Mouse (Mus musculus): Measurements from ENCODE around the gene Antxrl. TPM values are rescaled to one million over a fixed set of nuclear protein-coding genes. Genes with fewer than 3 reads are reported as not detected.

Gene Antxrl
- total RNA-seq (2021): not detected

DNA sequence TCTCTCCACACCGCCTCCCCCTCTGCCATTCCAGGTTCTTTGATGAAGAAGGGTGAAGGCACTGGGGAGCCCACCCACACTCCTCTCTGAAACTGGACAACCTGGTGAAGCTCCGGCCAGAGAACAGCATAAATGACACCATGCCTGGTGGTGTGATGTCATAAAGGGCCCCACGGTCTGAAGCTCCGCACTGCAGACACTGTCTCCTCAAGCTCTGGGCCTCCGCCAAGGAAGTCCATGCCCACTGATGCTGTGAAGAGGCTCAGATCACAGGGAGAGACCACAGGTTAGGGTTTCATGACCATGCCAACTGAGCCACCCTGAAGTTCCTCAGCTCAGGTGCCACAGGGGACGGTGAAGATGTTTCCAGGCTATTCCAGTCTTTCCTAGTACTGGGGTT lies at the start of gene Antxrl:
Gene Antxrl, plus strand, starts transcription at position 192 of the 400 bp plus-strand sequence.
- DNase-seq: no peak
- intact Hi-C loops (cut with DNase I): no loop called here

DNA sequence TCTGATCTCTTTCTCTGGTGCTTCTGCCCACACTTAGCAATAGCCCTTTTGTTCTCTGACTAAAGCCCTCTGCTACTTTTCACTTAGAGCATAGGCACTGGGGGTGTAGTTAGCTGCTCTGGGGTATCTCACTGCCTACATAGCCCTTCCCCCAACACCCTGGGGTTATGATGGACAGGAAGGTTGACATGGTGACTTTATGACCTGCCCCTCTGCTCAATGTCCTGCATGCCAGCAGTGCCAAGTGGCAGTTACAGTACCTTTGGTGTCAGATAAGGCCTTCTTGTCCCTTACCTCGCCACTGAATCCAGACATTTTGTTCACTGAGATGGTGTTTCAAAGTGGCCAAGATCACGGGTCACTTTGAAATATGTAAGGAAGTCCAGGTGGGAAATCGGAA lies 37.4 kb upstream of the Antxrl start, which contains the start of gene Gm30083:
Gene Gm30083, minus strand, starts transcription at position 120 of the 400 bp plus-strand sequence.
- DNase-seq: no peak
- intact Hi-C loops (cut with DNase I): no loop called here

DNA sequence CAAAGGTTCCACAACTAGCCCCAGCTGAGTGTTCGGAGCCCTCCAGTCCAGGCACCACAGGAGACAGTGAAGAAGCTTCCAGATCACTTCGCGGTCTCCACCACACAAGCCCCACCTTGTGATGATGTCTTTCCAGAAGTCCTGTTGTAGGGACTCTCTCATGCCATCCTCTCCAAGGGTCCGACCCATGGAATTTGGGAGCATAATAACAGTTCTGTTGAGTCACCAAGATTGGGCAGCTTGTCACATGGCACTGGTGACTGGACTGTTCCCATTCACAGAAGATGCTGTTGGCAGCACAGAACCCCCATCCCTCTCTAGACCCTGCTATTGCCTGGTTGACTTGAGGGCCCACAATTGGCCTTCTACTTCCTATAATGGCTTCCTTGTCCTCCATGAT lies 36.1 kb upstream of the Antxrl start, which contains the start of gene Gm5460:
Gene Gm5460, plus strand, starts transcription at position 378 of the 400 bp plus-strand sequence.
- DNase-seq: no peak
- intact Hi-C loops (cut with DNase I): no loop called here

DNA sequence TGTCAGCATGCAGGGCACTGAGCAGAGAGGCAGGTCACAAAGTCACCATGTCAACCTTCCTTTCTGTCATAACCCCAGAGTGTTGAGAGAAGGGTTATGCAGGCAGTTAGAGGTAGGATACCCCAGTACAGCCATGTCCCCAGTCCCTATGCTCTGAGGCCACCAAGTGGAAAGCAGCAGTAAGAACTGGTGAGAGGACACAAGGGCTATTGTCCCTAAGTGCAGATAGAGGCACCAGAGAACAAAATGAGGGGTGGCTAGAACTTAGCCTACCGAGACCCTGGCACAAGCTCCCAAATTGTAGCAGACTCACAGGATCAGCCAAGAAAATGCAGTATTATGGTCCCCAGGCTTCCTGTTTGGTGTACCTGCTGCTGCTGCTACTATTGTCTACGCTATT lies 35.6 kb upstream of the Antxrl start:
- intact Hi-C loops (cut with DNase I): no loop called here
- DNase-seq: no peak

DNA sequence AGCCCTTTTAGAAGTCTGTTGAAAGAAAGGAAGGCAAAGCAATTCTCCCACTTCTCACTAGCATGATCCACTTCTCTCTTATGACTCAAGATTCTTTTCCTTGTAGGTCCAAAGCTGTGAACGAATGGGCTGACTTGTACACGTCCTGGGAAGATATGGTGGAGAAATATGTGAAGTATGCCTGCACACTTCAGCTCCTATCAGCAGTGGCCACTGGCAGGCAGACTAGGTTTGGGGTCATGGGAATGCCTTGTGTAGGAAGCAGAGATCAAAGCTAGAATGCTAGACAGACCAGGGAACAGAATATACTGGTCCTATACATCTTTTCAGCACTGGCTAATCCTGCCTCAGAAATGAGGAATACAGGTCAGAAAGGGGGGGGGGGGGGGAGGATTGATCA lies 25.8 kb upstream of the Antxrl start:
- intact Hi-C loops (cut with DNase I): no loop called here

DNA sequence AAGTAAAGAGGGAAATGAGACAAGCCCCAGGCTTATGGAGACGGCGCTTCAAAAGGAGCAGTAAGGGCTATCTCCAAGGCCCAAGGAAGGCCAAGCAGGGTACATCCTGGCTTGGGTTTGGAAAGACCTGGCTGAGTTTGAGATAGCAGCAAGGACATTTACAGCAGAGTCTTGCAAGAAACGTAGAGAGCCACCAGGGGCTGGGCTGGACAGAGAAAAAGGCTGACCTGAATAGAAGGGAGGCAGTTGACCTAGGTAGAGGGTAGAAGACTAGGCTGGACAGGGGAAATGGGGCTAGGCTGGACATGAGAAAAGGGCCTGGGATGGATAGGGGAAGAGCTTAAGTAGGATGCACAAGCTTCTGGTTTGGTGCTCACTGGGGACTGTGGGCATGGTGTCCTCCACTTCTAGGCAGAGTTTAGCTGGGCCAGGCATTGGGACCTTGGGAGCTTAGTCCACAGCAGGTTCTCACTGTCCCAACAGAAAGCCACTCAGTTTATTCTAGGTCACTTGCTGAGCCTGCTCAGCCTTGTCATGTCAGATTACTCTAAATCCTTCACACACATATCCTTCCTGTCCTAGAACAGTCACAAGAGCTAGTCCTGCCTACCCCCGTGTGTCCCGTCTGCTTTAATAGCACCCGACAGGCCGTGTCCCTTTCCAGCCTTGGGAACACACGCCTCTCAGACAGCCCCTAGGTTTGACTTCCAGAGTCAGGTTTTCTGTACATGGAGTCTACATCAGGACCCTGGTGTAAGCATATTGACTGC lies 18.5 kb upstream of the Antxrl start:
- DNase-seq: no peak
- intact Hi-C loops (cut with DNase I): no loop called here

More for the DNA sequence above, 25.8 kb upstream of the Antxrl start:
- DNase-seq: no peak

DNA sequence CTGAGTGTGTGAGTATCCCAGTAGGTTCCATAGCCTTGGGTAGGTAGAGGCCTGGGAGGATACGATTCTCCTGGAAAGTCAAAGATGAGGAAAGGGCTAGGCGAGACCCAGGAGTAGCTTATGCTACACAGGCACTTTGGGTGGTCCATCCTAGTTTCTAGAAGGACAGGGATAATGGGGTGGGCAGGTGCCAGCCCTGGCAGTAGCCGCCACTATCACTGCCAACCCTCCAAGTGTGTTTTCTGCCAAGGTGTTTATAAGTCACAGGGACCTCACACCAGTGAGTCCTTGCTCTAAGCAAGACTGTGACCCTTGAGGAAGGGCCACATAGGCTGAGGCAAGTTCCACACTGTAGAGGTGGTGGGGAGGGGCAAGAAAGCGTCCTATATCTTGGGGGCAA lies 11.3 kb upstream of the Antxrl start:
- peak; percentile 27 for DNase-seq
- intact Hi-C loops (cut with DNase I): no loop called here

DNA sequence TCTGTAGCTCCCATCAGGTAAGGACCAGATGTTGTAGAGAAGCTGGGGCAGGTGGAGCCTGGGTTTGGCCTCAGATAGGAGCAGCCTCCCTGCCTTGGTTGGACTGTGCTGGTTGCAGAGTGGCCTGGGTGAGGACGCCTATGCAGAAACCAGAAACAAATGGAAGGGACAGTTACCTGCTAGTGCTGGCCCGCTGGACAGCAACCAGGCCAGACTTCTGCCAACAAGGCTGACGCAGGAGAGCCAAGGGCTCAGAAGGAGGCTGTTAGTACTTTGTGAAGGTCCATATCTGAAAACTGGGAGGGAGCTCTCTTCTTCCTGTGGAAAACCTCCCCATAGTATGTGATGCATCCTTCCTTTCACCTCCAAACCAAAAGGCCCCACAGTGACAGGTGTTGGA lies 9.2 kb upstream of the Antxrl start:
- intact Hi-C loops (cut with DNase I): no loop called here
- no peak for DNase-seq

DNA sequence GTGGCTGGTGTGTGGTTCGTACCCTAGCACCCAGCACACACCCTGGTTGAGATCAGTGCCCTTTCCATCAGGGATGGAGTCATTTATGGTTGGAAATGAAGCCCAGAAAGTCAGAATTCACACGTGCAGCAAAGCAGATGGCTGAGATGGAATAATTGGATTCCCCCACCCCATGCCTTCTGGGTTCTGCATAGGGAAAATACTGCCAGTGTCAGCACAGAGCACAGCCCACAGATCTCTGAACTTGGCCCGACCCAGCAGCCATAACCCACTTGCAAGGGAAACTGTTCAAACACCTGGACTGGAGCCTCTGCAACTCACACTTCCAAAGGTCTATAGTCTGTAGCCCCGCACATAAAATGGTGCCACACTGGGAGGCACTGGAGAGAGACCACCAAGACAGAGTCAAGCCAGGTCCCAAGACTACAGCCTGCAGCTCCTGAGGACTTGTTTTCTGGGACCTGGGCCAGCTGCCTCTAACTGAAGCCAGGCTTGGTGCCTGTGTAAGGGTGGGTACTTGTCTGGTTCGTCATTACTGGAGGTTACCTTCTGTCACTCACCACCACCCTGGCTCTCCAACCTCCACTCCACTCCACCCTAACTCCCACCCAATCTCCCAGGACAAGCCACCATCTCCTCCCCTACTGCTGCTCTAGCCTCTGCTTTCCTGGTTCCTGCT lies 2.3 kb upstream of the Antxrl start:
- DNase-seq: peak; percentile 77
- intact Hi-C loops (cut with DNase I): no loop called here

DNA sequence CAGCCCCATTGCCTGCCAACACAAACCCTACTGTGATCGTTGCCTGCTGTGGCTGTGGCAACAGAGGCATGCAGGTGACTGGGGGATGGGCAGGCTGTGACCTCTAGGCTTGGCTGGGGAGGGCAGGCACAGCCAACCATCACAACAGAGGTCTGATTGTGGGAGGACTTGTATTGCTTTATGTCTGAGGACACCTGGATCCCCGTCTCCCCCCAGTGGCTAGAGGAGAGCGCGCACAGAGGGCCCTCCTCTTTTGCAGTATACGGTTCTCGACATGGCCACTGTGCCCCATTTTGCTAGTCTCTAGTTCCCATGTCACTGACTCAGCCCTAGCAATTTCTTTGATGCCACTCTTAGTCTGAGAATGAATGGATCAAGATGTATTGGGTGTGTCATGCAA lies 19.2 kb downstream of the Antxrl start:
- intact Hi-C loops (cut with DNase I): loop anchor here (10.0 kb wide), 1 partner anchor 397 kb away; no protein-coding TSS in a partner anchor
- DNase-seq: no peak

DNA sequence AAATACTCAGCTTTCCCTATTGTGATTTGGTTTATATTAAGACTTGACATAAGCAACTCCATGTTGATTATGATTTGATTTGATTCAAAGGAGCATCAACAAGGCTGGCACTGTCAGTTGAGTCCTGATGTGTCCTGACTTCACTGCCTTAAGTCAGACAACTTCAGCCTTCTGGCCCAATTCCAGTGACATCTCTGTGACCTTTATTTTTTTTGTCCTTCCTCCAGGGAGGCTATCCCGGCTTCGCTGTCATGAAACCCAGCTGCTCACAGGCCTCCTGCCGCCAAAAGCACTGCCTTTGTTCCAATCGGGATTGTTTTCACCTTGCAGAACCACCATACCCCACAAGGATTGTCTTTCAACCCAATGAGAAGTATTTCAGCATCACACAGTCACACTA lies 22.8 kb downstream of the Antxrl start:
- intact Hi-C loops (cut with DNase I): loop anchor here (10.0 kb wide), 1 partner anchor 401 kb away; no protein-coding TSS in a partner anchor
- no peak for DNase-seq

DNA sequence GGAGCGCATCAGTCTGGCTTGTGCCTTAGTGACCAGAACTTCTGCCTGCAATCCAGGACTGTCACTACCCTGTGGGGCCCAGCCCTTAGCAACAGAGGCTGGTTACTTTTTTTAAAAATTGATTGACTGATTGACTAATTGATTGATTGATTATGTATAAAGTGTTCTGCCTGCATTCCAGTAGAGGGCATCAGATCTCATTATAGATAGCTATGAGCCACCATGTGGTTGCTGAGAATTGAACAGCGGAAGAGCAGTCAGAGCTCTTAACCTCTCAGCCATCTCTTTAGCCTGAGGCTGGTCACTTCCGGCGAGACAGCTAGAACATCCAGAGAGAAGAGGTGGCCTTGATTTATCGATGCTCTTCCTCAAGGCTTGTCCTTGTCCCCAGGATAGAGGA lies 24.7 kb downstream of the Antxrl start:
- DNase-seq: no peak
- intact Hi-C loops (cut with DNase I): loop anchor here (10.0 kb wide), 1 partner anchor 402 kb away; no protein-coding TSS in a partner anchor

DNA sequence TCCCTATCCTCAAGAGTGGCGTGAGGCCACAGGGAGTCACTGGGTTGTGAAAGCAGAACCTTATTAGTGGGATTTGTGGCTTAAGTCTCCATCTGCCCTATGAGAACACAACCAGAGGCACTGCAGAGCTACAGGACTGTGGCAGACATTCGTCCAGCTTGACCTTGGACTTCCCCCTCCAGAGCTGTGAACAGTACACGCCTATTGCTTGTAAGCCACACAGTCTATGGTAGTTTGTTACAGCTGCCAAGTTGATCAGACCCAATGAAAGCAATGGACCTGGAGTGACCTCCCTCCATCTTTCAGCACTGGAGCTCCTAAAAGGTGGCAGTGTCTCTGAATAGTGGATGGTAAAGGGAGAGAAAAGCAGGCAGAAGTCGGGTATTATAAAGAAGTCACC lies 25.8 kb downstream of the Antxrl start:
- intact Hi-C loops (cut with DNase I): loop anchor here (10.0 kb wide), 1 partner anchor 403 kb away; no protein-coding TSS in a partner anchor
- no peak for DNase-seq

DNA sequence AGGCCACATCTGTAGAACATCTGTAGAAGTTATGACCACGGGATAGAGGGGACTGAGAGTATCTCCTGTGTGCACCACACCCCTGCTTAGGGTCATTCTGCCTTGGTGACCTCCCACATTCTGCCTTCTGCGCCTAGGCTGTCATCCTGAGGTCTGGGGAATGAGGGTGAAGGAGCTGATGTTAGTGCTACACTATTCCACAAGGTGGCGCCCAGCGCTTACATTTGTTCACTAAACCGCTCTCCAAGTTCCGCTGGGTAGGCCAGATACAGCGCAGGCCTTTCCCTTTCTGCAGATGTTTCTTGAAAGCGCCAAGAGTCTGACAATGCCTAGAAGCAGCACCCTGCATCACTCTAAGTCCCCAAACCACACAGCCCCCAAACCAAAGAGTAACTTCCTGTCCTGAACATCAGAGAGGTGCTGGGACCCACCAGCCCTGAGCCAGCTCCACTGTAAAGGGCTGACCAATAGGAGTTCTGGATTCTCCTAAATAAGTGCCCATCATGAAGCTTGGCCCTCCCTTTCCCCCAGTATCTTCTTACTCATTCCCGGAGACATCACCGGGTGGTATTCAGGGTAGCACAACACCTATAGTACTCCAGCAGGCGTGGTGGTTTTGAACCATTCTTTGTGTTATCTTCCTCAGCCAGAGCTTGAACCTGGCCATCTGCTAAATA lies 28.0 kb downstream of the Antxrl start:
- DNase-seq: peak; percentile 80

DNA sequence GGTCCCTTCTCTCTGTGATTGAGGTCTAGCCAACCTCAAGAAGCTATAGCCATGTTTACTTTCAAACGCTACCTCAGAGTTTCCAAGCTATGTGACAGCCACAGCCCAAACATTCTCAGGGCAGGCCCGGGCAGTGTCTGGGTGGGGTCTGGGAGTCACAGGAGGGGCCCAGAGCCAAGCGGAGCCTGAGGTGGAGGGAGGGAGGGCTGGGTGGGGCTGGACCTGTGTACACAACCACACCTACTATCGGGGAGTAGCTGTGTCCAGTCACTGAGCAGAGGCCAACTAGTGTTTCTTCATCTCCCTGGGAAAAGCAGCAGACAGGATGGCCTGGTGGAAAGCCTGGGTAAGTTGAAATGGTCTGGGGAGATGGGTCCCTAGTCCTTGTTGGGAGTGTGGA lies 33.2 kb downstream of the Antxrl start, which contains the start of gene Anxa8:
Gene Anxa8, plus strand, starts transcription at position 251 of the 400 bp plus-strand sequence.
- intact Hi-C loops (cut with DNase I): loop anchor here (10.0 kb wide), 2 partner anchors 279 to 489 kb away; no protein-coding TSS in a partner anchor
- DNase-seq: no peak

More for the DNA sequence above, 28.0 kb downstream of the Antxrl start:
- intact Hi-C loops (cut with DNase I): loop anchor here (5.0 to 10.0 kb wide), 3 partner anchors 137 to 494 kb away; partner anchors contain the start of gene Syt15

DNA sequence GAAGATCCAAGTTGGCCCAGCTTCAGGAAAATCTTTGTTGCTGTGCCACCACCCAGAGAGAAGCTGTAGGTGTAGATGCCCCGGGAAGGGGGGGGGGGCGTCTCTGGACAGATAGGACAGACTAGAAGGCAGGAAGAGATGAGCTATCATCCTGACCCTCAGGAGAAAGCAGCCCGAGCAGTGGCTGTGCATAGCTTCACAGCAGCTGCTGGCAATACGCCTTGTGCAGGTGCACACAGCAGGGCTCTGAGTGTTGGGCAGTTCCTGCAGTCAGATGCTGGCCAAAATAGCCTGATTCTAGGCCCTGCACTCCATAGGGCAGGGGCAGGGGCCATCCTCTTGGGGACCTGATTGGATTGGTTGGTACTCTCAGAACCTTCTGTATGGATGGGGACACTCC lies 34.3 kb downstream of the Antxrl start:
- intact Hi-C loops (cut with DNase I): loop anchor here (10.0 kb wide), 2 partner anchors 278 to 488 kb away; no protein-coding TSS in a partner anchor

DNA sequence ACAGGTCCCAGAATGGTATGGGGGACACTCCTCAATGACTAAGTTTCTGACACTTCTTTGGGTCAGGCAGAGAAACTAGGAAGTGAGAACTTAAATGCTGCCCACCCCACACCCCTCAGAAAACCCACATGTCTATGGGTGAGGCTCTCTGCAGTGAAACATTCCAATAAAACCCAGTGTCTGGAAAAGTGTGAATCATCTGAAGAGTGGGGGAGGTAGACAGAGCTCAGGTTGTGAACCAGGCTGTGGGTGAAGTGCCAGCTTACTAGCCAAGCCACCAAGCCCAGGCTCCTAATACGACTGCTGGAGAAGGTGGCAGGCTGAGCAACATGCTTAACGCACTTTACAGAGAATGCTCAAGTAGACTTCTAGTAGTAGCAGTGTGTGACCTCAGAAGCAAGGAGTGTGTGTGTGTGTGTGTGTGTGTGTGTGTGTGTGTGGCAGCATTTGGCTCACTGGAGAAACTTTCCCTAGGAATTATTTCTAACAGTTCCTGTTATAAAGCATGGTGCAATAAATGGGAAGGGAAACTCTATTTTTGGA lies 35.4 kb downstream of the Antxrl start:
- no peak for DNase-seq
- intact Hi-C loops (cut with DNase I): loop anchor here (10.0 kb wide), 2 partner anchors 277 to 487 kb away; no protein-coding TSS in a partner anchor

More for the DNA sequence above, 34.3 kb downstream of the Antxrl start:
- peak; percentile 19 for DNase-seq

DNA sequence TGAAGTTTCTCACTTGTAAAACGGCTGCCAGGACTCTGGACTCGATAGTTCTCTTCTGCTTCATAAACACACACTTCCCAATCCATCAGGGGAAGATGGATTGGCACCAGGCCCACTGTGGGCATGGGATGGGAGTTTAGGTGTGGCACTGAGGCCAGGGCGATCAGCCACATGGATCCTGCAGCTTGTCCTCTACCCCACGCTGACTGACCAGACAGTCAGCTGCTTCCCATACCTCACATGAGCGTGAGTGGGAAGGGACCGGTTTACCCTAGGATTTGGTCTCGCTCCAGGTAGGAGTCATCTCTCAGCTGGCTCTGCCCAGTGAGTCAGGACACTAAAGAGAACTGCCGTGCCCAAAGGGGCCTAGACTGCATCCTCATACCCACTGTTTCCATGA lies 37.3 kb downstream of the Antxrl start:
- DNase-seq: peak; percentile 53
- intact Hi-C loops (cut with DNase I): loop anchor here (10.0 kb wide), 2 partner anchors 275 to 485 kb away; no protein-coding TSS in a partner anchor

DNA sequence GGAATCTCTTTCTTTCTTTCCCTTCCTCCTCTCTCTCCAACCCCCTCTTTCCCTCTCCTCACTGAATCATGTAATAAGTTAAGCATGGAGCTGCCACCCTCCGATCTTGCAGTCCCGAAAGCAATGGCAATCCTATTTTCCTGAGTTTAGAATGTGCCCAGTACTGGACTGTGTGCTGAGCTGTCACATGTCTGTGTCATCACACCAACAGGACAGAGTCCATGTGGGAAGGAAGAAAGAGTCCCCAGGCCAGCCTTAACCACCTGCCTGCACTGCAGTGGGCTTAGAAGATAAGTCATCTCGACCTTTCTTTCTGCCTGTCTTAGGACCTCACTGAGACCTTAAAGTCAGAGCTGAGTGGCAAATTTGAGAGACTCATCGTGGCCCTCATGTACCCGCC lies 39.0 kb downstream of the Antxrl start:
- intact Hi-C loops (cut with DNase I): no loop called here

DNA sequence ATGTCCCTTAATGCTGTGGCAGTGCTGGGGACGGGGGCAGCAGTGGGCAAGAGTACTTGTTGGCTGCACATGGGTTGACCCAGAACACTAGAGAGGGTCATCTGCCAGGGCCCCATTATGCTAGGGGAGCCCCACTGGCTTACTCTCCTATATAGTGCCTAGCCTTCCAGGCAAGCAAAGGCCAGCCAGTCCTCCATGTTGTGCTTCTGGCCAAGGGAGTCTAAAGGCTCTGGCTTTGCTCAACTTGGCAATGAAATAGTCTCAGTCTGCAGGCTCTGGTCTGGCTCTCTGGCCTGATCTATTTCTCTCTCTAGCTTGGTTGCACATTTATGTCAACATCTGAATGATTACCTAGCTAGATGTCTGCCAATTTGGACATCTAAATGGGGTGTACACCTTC lies 40.3 kb downstream of the Antxrl start:
- DNase-seq: no peak
- intact Hi-C loops (cut with DNase I): no loop called here

More for the DNA sequence above, 39.0 kb downstream of the Antxrl start:
- DNase-seq: no peak
